Mouse (Mus musculus) heart, postnatal 0 days (tissue): Measurements from ENCODE around the gene Rtraf. TPM values are rescaled to one million over a fixed set of nuclear protein-coding genes. Genes with fewer than 3 reads are reported as not detected.

Experiments
- ATAC-seq: fragments of 200-750 bp; cut with Nextera tagmentation; 2 replicates; pipeline ENCODE4 v1.8.0; 2017; ENCODE audit warnings: low read depth, moderate number of reproducible peaks, moderate library complexity; ENCODE audit not compliant: insufficient read depth
- DNase-seq: peaks from one replicate; pipeline ENCODE4 v3.0.0-alpha.2; 2016; ENCODE audit warnings: low spot score
- H3K27ac ChIP-seq: fragments of 300-500 bp; sonication (generic); 2 replicates; pipeline ENCODE4 v1.5.1; 2014; ENCODE audit warnings: low read depth, mild to moderate bottlenecking
- H3K27me3 ChIP-seq: fragments of 300-500 bp; sonication (generic); 2 replicates; pipeline ENCODE4 v1.6.1; 2014; ENCODE audit warnings: low read length, mixed read lengths; ENCODE audit not compliant: control insufficient read depth, insufficient read depth
- H3K36me3 ChIP-seq: fragments of 300-500 bp; sonication (generic); replicated peaks from 2 replicates; pipeline ENCODE4 v1.6.1; 2014; ENCODE audit warnings: low read length, mixed read lengths; ENCODE audit not compliant: control insufficient read depth, insufficient read depth
- H3K4me1 ChIP-seq: fragments of 300-500 bp; sonication (generic); 2 replicates; pipeline ENCODE4 v1.6.1; 2014; ENCODE audit warnings: antibody characterized with exemption; ENCODE audit not compliant: control insufficient read depth, insufficient read depth
- H3K4me2 ChIP-seq: fragments of 300-500 bp; sonication (generic); 2 replicates; pipeline ENCODE4 v1.6.1; 2014; ENCODE audit warnings: low read depth, mild to moderate bottlenecking, low read length, moderate library complexity
- H3K4me3 ChIP-seq: fragments of 300-500 bp; sonication (generic); 2 replicates; pipeline ENCODE4 v1.5.1; 2014; ENCODE audit warnings: low read depth, low read length
- H3K9ac ChIP-seq: fragments of 300-500 bp; sonication (generic); replicated peaks from 2 replicates; pipeline ENCODE4 v1.6.1; 2014; ENCODE audit warnings: low read depth, low read length, mixed read lengths
- H3K9me3 ChIP-seq: fragments of 300-500 bp; sonication (generic); replicated peaks from 2 replicates; pipeline ENCODE4 v1.6.1; 2016; ENCODE audit warnings: low read length; ENCODE audit not compliant: control insufficient read depth
- CTCF ChIP-seq: IDR thresholded peaks from 2 replicates; pipeline ENCODE4 v1.5.1; 2016; ENCODE audit warnings: antibody characterized with exemption, control low read depth, low read depth
- EP300 ChIP-seq: IDR thresholded peaks from 2 replicates; pipeline ENCODE4 v1.6.1; 2016; ENCODE audit warnings: antibody characterized with exemption, low read depth
- WGBS: fragments of 180-500 bp; shearing (Covaris S2); extraction: QIAGEN DNeasy Blood & Tissue Kit; methylation state at CpG from one replicate; pipeline ENCODE4 v1.1.7; 2014; 5-methylcytosine and 5-hydroxymethylcytosine counted together
- polyA plus RNA-seq: library from polyadenylated mRNA; unstranded; fragments of >200 nt; fragmentation: Nextera tagmentation; extraction: Ambion mirVana; gene quantifications from 2 replicates; pipeline ENCODE4 v1.2.1, GENCODE M21; 2015
- total RNA-seq: library from RNA; depleted of rRNA; stranded (reverse); fragments of >200 nt; gene quantifications from 2 replicates; pipeline ENCODE4 v1.2.3, GENCODE M21; 2014; ENCODE audit warnings: low replicate concordance

Gene Rtraf
- total and polyA plus RNA-seq, 2 experiments from 2014 or later, result 73.8 to 177 TPM

GRCm38 (mm10) chr14:19769441-19770200, 54.0 kb downstream of the Rtraf start:
- H3K27me3 ChIP-seq, result no peaks in the 10 kb centered on the region
- H3K9me3 ChIP-seq, result no peaks in the 10 kb centered on the region
- no peak for TF ChIP-seq EP300
- no peak for TF ChIP-seq CTCF
- no peak for ATAC-seq
- WGBS, result 53% methylated on average over 6 of the region's 6 CpGs
- H3K4me3 ChIP-seq, result no peak overlapping the region
- H3K27ac ChIP-seq, result no peak overlapping the region
- H3K4me2 ChIP-seq, result no peak overlapping the region
- H3K4me1 ChIP-seq, result peaks cover 8% of the 10 kb centered on the region
- DNase-seq, result no peak
- H3K36me3 ChIP-seq, result peaks cover 23% of the 10 kb centered on the region
- no peak overlapping the region for H3K9ac ChIP-seq

DNA sequence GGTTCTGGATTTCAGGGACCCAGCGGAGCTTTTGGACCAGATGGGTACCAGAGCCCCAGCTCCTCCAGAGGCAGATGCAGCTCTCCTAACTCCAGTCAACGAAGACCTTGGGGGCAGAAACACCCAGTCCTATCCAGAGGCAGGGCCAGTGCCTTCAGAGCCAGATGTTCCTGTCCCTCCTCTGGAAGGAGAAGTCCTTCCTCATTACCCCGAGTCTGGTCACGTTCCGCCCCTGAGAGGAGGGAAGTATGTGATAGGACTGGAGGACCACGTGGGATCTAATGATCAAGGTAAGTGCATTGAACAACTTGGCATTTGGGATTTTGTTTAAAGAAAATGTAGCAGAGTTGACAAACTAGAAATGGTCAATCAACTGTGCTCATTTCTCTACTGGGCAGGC, 55.0 kb downstream of the Rtraf start:
- no peak for TF ChIP-seq EP300
- no peaks in the 10 kb centered on the region for H3K27me3 ChIP-seq
- H3K9me3 ChIP-seq, result no peaks in the 10 kb centered on the region
- H3K4me2 ChIP-seq, result no peak overlapping the region
- H3K9ac ChIP-seq, result no peak overlapping the region
- H3K4me1 ChIP-seq, result peaks cover 8% of the 10 kb centered on the region; the same call in 1 of the 2 replicates
- peaks cover 27% of the 10 kb centered on the region for H3K36me3 ChIP-seq
- H3K27ac ChIP-seq, result no peak overlapping the region
- 93% methylated on average over 6 of the region's 6 CpGs for WGBS
- no peak for ATAC-seq
- DNase-seq, result no peak
- H3K4me3 ChIP-seq, result no peak overlapping the region

DNA sequence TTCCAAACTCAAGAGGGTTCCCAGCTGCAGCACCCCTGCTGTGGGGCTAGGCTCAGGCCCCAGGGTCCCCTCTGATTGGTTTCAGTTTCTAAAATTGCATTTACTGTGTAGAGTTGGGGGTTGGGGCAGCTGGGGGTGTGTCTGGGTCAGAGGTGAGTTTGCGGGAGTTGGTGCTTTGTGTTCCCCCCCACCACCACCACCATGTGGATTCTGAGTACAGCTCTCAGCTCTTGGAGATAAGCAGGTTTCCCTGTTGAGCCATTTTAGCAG, 57.3 kb downstream of the Rtraf start:
- Histone ChIP-seq H3K27me3 (no peaks in the 10 kb centered on the region), H3K27ac (no peak overlapping the region)
- 52% methylated on average over 1 of the region's 1 CpGs for WGBS

GRCm38 (mm10) chr14:19765539-19766379, 57.9 kb downstream of the Rtraf start:
- TF ChIP-seq CTCF (no peak), EP300 (no peak)
- no peak for DNase-seq
- WGBS, result 76% methylated on average over 9 of the region's 9 CpGs
- H3K36me3 ChIP-seq, result peaks cover 27% of the 10 kb centered on the region
- no peak overlapping the region for H3K9ac ChIP-seq
- no peaks in the 10 kb centered on the region for H3K27me3 ChIP-seq
- no peak overlapping the region for H3K4me2 ChIP-seq
- no peak overlapping the region for H3K4me3 ChIP-seq
- ATAC-seq, result no peak
- no peaks in the 10 kb centered on the region for H3K9me3 ChIP-seq
- H3K4me1 ChIP-seq, result peaks cover 11% of the 10 kb centered on the region
- H3K27ac ChIP-seq, result no peak overlapping the region

More for the DNA sequence above, 57.3 kb downstream of the Rtraf start:
- no peak overlapping the region for H3K4me3 ChIP-seq
- TF ChIP-seq EP300, result no peak
- TF ChIP-seq CTCF, result no peak
- H3K4me2 ChIP-seq, result no peak overlapping the region
- no peak for DNase-seq
- no peak overlapping the region for H3K9ac ChIP-seq
- peaks cover 27% of the 10 kb centered on the region for H3K36me3 ChIP-seq
- H3K4me1 ChIP-seq, result peaks cover 13% of the 10 kb centered on the region
- H3K9me3 ChIP-seq, result no peaks in the 10 kb centered on the region
- no peak for ATAC-seq

- H3K36me3 ChIP-seq, result peaks cover 27% of the 10 kb centered on the region
- no peaks in the 10 kb centered on the region for H3K27me3 ChIP-seq
- peaks cover 23% of the 10 kb centered on the region for H3K4me1 ChIP-seq
- H3K9me3 ChIP-seq, result no peaks in the 10 kb centered on the region
- 81% methylated on average over 8 of the region's 8 CpGs for WGBS
- DNase-seq (no peak), ATAC-seq (no peak)
- H3K4me3 ChIP-seq, result no peak overlapping the region
- TF ChIP-seq CTCF (no peak), EP300 (no peak)
- H3K4me2 ChIP-seq, result no peak overlapping the region
- no peak overlapping the region for H3K9ac ChIP-seq
- no peak overlapping the region for H3K27ac ChIP-seq
Measured at GRCm38 (mm10) chr14:19764331-19764730, 59.3 kb downstream of the Rtraf start.
